Mouse (Mus musculus) testis, adult 10 weeks (tissue): Measurements from ENCODE around the gene Sult2a3. TPM values are rescaled to one million over a fixed set of nuclear protein-coding genes. Genes with fewer than 3 reads are reported as not detected.

ENCODE experiments used
- polyA plus RNA-seq: library from polyadenylated mRNA; stranded (reverse); fragments of 350-450 nt; fragmentation: Illumina TruSeq; extraction: RNeasy Lipid Tissue Mini Kit (QIAGEN cat#74804); gene quantifications from one replicate; pipeline ENCODE4 v1.2.3, GENCODE M21; 2014; ENCODE audit warnings: low read depth, low replicate concordance

Sult2a3 gene
- polyA plus RNA-seq = 0.36 TPM

GRCm38 (mm10) chr7:14122944-14123343, at the start of gene Sult2a3:
TSS of gene Sult2a3 (minus strand) at chr7:14123044.

Other genes starting within 250 kb of the Sult2a3 start
- 0.46 TPM for gene Sult2a4, start 133.4 kb downstream of the Sult2a3 start, polyA plus RNA-seq
- not detected for gene Sult2a6, start 131.8 kb upstream of the Sult2a3 start, polyA plus RNA-seq
- gene Obox8, start 210.5 kb upstream of the Sult2a3 start, polyA plus RNA-seq = not detected